Mouse (Mus musculus) embryonic facial prominence, embryonic 12.5 days (tissue): ENCODE measurements around the gene Igf2bp2. TPM values are rescaled to one million over a fixed set of nuclear protein-coding genes. Genes with fewer than 3 reads are reported as not detected.

Source experiments
- ATAC-seq: fragments of 200-750 bp; cut with Nextera tagmentation; 2 replicates; pipeline ENCODE4 v1.8.0; 2017; ENCODE audit not compliant: insufficient number of reproducible peaks, insufficient read depth, low FRiP score, low TSS enrichment
- H3K27ac ChIP-seq: fragments of 300-500 bp; sonication (generic); 2 replicates; pipeline ENCODE4 v1.5.1; 2016; ENCODE audit warnings: mild to moderate bottlenecking
- H3K27me3 ChIP-seq: fragments of 300-500 bp; sonication (generic); 2 replicates; pipeline ENCODE4 v1.6.1; 2016; ENCODE audit warnings: mild to moderate bottlenecking, moderate library complexity
- H3K36me3 ChIP-seq: fragments of 300-500 bp; sonication (generic); 2 replicates; pipeline ENCODE4 v1.6.1; 2016; ENCODE audit warnings: mild to moderate bottlenecking
- H3K4me1 ChIP-seq: fragments of 300-500 bp; sonication (generic); 2 replicates; pipeline ENCODE4 v1.6.1; 2016
- H3K4me2 ChIP-seq: fragments of 300-500 bp; sonication (generic); replicated peaks from 2 replicates; pipeline ENCODE4 v1.6.1; 2016; ENCODE audit warnings: mild to moderate bottlenecking, moderate library complexity
- H3K4me3 ChIP-seq: fragments of 300-500 bp; sonication (generic); 2 replicates; pipeline ENCODE4 v1.5.1; 2016; ENCODE audit warnings: mild to moderate bottlenecking
- H3K9ac ChIP-seq: fragments of 300-500 bp; sonication (generic); 2 replicates; pipeline ENCODE4 v1.6.1; 2016; ENCODE audit warnings: mild to moderate bottlenecking, moderate library complexity
- H3K9me3 ChIP-seq: fragments of 300-500 bp; sonication (generic); 2 replicates; pipeline ENCODE4 v1.6.1; 2016; ENCODE audit warnings: mild to moderate bottlenecking, moderate library complexity
- WGBS: fragments of 180-500 bp; shearing (Covaris S2); methylation state at CpG from one replicate; pipeline ENCODE4 v1.1.7; 2016; 5-methylcytosine and 5-hydroxymethylcytosine counted together
- polyA plus RNA-seq: library from polyadenylated mRNA; unstranded; fragments of >200 nt; fragmentation: Nextera tagmentation; extraction: Ambion mirVana; gene quantifications from 2 replicates; pipeline ENCODE4 v1.2.1, GENCODE M21; 2016

The Igf2bp2 gene
- 128 and 132 TPM in 2 replicates for polyA plus RNA-seq

- ATAC-seq, result peak; percentile 78
- H3K9me3 ChIP-seq, result no peaks in the 10 kb centered on the region
- peak within 1 kb of the TSS; percentile 70 for H3K4me2 ChIP-seq
- peak within 1 kb of the TSS; percentile 98 for H3K9ac ChIP-seq
- H3K27me3 ChIP-seq, result no peaks in the 10 kb centered on the region
- no peaks in the 10 kb centered on the region for H3K36me3 ChIP-seq
- H3K4me1 ChIP-seq, result peaks cover 14% of the 10 kb centered on the region
- peak within 1 kb of the TSS; percentile 95 for H3K27ac ChIP-seq
- under 1% methylated on average over 110 of the region's 131 CpGs for WGBS
- H3K4me3 ChIP-seq, result peak within 1 kb of the TSS; percentile 97
Observed at GRCm38 (mm10) chr16:22162512-22163455, at the start of gene Igf2bp2. Gene Igf2bp2 (minus strand): TSS chr16:22163299.

- WGBS, result 91% methylated on average over 1 of the region's 1 CpGs
- Histone ChIP-seq H3K4me2 (no peak overlapping the region), H3K9ac (no peak overlapping the region), H3K4me3 (no peak overlapping the region), H3K27ac (no peak overlapping the region), H3K9me3 (no peaks in the 10 kb centered on the region), H3K4me1 (no peaks in the 10 kb centered on the region), H3K36me3 (no peaks in the 10 kb centered on the region), H3K27me3 (no peaks in the 10 kb centered on the region)
- ATAC-seq, result no peak
Observed at GRCm38 (mm10) chr16:22203501-22203900, 40.4 kb upstream of the Igf2bp2 start.

GRCm38 (mm10) chr16:22201858-22202257, 38.8 kb upstream of the Igf2bp2 start:
- H3K36me3 ChIP-seq, result no peaks in the 10 kb centered on the region
- no peak overlapping the region for H3K9ac ChIP-seq
- 65% methylated on average over 3 of the region's 3 CpGs for WGBS
- H3K4me2 ChIP-seq, result no peak overlapping the region
- no peaks in the 10 kb centered on the region for H3K27me3 ChIP-seq
- no peaks in the 10 kb centered on the region for H3K9me3 ChIP-seq
- H3K4me1 ChIP-seq, result no peaks in the 10 kb centered on the region
- H3K4me3 ChIP-seq, result no peak overlapping the region
- no peak overlapping the region for H3K27ac ChIP-seq
- no peak for ATAC-seq

GRCm38 (mm10) chr16:22200476-22200875, 37.4 kb upstream of the Igf2bp2 start:
- no peak for ATAC-seq
- WGBS, result 50% methylated on average over 1 of the region's 1 CpGs
- H3K4me2 ChIP-seq, result no peak overlapping the region

GRCm38 (mm10) chr16:22187366-22187765, 24.3 kb upstream of the Igf2bp2 start:
- no peak overlapping the region for H3K4me2 ChIP-seq
- no peak overlapping the region for H3K9ac ChIP-seq
- H3K9me3 ChIP-seq, result 0 out of 2 replicates have a peak, but pooled peaks cover 3% of the 10 kb centered on the region
- 76% methylated on average over 12 of the region's 12 CpGs for WGBS
- no peak overlapping the region for H3K4me3 ChIP-seq
- no peak for ATAC-seq
- no peaks in the 10 kb centered on the region for H3K27me3 ChIP-seq
- H3K36me3 ChIP-seq, result no peaks in the 10 kb centered on the region
- H3K4me1 ChIP-seq, result no peaks in the 10 kb centered on the region
- H3K27ac ChIP-seq, result no peak overlapping the region

More at GRCm38 (mm10) chr16:22200476-22200875, 37.4 kb upstream of the Igf2bp2 start:
- no peaks in the 10 kb centered on the region for H3K27me3 ChIP-seq
- no peaks in the 10 kb centered on the region for H3K4me1 ChIP-seq
- no peaks in the 10 kb centered on the region for H3K9me3 ChIP-seq
- no peaks in the 10 kb centered on the region for H3K36me3 ChIP-seq
- H3K9ac ChIP-seq, result no peak overlapping the region
- H3K4me3 ChIP-seq, result no peak overlapping the region
- no peak overlapping the region for H3K27ac ChIP-seq

- H3K27me3 ChIP-seq, result no peaks in the 10 kb centered on the region
- H3K27ac ChIP-seq, result no peak overlapping the region
- no peak overlapping the region for H3K9ac ChIP-seq
- H3K9me3 ChIP-seq, result 0 out of 2 replicates have a peak, but pooled peaks cover 3% of the 10 kb centered on the region
- 88% methylated on average over 3 of the region's 3 CpGs for WGBS
- no peak overlapping the region for H3K4me2 ChIP-seq
- H3K36me3 ChIP-seq, result no peaks in the 10 kb centered on the region
- no peak for ATAC-seq
- no peaks in the 10 kb centered on the region for H3K4me1 ChIP-seq
- H3K4me3 ChIP-seq, result no peak overlapping the region
Observed at GRCm38 (mm10) chr16:22185411-22185810, 22.3 kb upstream of the Igf2bp2 start.

- H3K36me3 ChIP-seq, result no peaks in the 10 kb centered on the region
- no peak overlapping the region for H3K4me2 ChIP-seq
- H3K9ac ChIP-seq, result no peak overlapping the region
- H3K27ac ChIP-seq, result no peak overlapping the region
- 92% methylated on average over 5 of the region's 5 CpGs for WGBS
- H3K27me3 ChIP-seq, result no peaks in the 10 kb centered on the region
- H3K9me3 ChIP-seq, result 0 out of 2 replicates have a peak, but pooled peaks cover 3% of the 10 kb centered on the region
- H3K4me1 ChIP-seq, result no peaks in the 10 kb centered on the region
- no peak overlapping the region for H3K4me3 ChIP-seq
- no peak for ATAC-seq
Observed at GRCm38 (mm10) chr16:22184113-22184512, 21.0 kb upstream of the Igf2bp2 start.

- Histone ChIP-seq H3K4me3 (no peak overlapping the region), H3K36me3 (no peaks in the 10 kb centered on the region), H3K9ac (no peak overlapping the region), H3K27ac (no peak overlapping the region), H3K9me3 (0 out of 2 replicates have a peak, but pooled peaks cover 3% of the 10 kb centered on the region), H3K4me2 (no peak overlapping the region), H3K27me3 (no peaks in the 10 kb centered on the region), H3K4me1 (no peaks in the 10 kb centered on the region)
- WGBS, result 84% methylated on average over 4 of the region's 4 CpGs
- no peak for ATAC-seq
Observed at GRCm38 (mm10) chr16:22182286-22182685, 19.2 kb upstream of the Igf2bp2 start.

GRCm38 (mm10) chr16:22178793-22179192, 15.7 kb upstream of the Igf2bp2 start:
- H3K4me3 ChIP-seq, result no peak overlapping the region
- no peaks in the 10 kb centered on the region for H3K9me3 ChIP-seq
- H3K36me3 ChIP-seq, result no peaks in the 10 kb centered on the region
- H3K9ac ChIP-seq, result no peak overlapping the region
- H3K27me3 ChIP-seq, result no peaks in the 10 kb centered on the region
- 83% methylated on average over 3 of the region's 3 CpGs for WGBS
- no peak overlapping the region for H3K27ac ChIP-seq
- no peak overlapping the region for H3K4me2 ChIP-seq
- no peak for ATAC-seq
- H3K4me1 ChIP-seq, result no peaks in the 10 kb centered on the region

- Histone ChIP-seq H3K27me3 (no peaks in the 10 kb centered on the region), H3K4me1 (no peaks in the 10 kb centered on the region), H3K4me3 (no peak overlapping the region), H3K36me3 (no peaks in the 10 kb centered on the region), H3K27ac (no peak overlapping the region), H3K4me2 (no peak overlapping the region), H3K9ac (no peak overlapping the region), H3K9me3 (no peaks in the 10 kb centered on the region)
- WGBS, result 72% methylated on average over 2 of the region's 2 CpGs
- ATAC-seq, result no peak
Observed at GRCm38 (mm10) chr16:22177999-22178398, 14.9 kb upstream of the Igf2bp2 start.

GRCm38 (mm10) chr16:22168731-22169130, 5.6 kb upstream of the Igf2bp2 start:
- no peak overlapping the region for H3K9ac ChIP-seq
- H3K4me2 ChIP-seq, result no peak overlapping the region
- H3K36me3 ChIP-seq, result no peaks in the 10 kb centered on the region
- peaks cover 7% of the 10 kb centered on the region; the same call in 1 of the 2 replicates for H3K4me1 ChIP-seq
- H3K27me3 ChIP-seq, result no peaks in the 10 kb centered on the region
- 94% methylated on average over 8 of the region's 8 CpGs for WGBS
- no peak overlapping the region for H3K27ac ChIP-seq
- no peaks in the 10 kb centered on the region for H3K9me3 ChIP-seq
- H3K4me3 ChIP-seq, result no peak overlapping the region
- ATAC-seq, result no peak

GRCm38 (mm10) chr16:22165556-22165955, 2.5 kb upstream of the Igf2bp2 start:
- Histone ChIP-seq H3K4me3 (no peak overlapping the region), H3K27me3 (no peaks in the 10 kb centered on the region), H3K4me2 (no peak overlapping the region), H3K36me3 (no peaks in the 10 kb centered on the region), H3K27ac (no peak overlapping the region), H3K4me1 (peaks cover 7% of the 10 kb centered on the region; the same call in 1 of the 2 replicates), H3K9ac (no peak overlapping the region), H3K9me3 (no peaks in the 10 kb centered on the region)
- no peak for ATAC-seq
- 88% methylated on average over 5 of the region's 5 CpGs for WGBS
